Mouse (Mus musculus) macrophage (primary cell): ENCODE results near the gene Fnbp1. TPM values are rescaled to one million over a fixed set of nuclear protein-coding genes. Genes with fewer than 3 reads are reported as not detected.

Experiments
- H3K27ac ChIP-seq: fragments of 350-480 bp; formaldehyde crosslinking; 2 replicates; pipeline ENCODE4 v1.9.0; 2021
- H3K36me3 ChIP-seq: fragments of 350-480 bp; formaldehyde crosslinking; 2 replicates; pipeline ENCODE4 v1.9.0; 2021; ENCODE audit errors: inconsistent target
- H3K4me3 ChIP-seq: fragments of 350-480 bp; formaldehyde crosslinking; 2 replicates; pipeline ENCODE4 v1.9.0; 2021; ENCODE audit errors: inconsistent target
- H3K79me2 ChIP-seq: fragments of 350-480 bp; formaldehyde crosslinking; 2 replicates; pipeline ENCODE4 v1.9.0; 2021; ENCODE audit errors: inconsistent target
- whole genome bisulfite sequencing: methylation state at CpG from one replicate; pipeline ENCODE4 v1.1.7; 2026; ENCODE audit warnings: inconsistent platforms; ENCODE audit not compliant: missing documents; 5-methylcytosine and 5-hydroxymethylcytosine counted together
- polyA plus RNA-seq: library from polyadenylated mRNA; stranded (reverse); fragments of 250-400 nt; gene quantifications from 3 replicates; pipeline ENCODE4 v1.2.4, GENCODE M21; 2018; ENCODE audit warnings: inconsistent platforms

The Fnbp1 gene
- polyA plus RNA-seq, 1 experiment from 2014 or later = 118 TPM

GRCm38 (mm10) chr2:31087663-31088661, 53.8 kb downstream of the Fnbp1 start:
- H3K79me2 ChIP-seq = peaks cover 71% of the 10 kb centered on the region
- H3K36me3 ChIP-seq = peaks cover 9% of the 10 kb centered on the region; the same call in 1 of the 2 replicates
- H3K27ac ChIP-seq = peak overlapping the region; percentile 92
- H3K4me3 ChIP-seq = no peak overlapping the region
- WGBS = 18% methylated on average over 11 of the region's 11 CpGs

GRCm38 (mm10) chr2:31087085-31087484, 54.7 kb downstream of the Fnbp1 start:
- 9% methylated on average over 5 of the region's 5 CpGs for WGBS
- H3K36me3 ChIP-seq = peaks cover 9% of the 10 kb centered on the region; the same call in 1 of the 2 replicates
- H3K27ac ChIP-seq = peak overlapping the region; percentile 92
- H3K4me3 ChIP-seq = no peak overlapping the region
- H3K79me2 ChIP-seq = peaks cover 62% of the 10 kb centered on the region

- peaks cover 9% of the 10 kb centered on the region; the same call in 1 of the 2 replicates for H3K36me3 ChIP-seq
- peak overlapping the region; percentile 92 for H3K27ac ChIP-seq
- H3K79me2 ChIP-seq = peaks cover 57% of the 10 kb centered on the region
- no peak overlapping the region for H3K4me3 ChIP-seq
Measured at GRCm38 (mm10) chr2:31086543-31086942, 55.3 kb downstream of the Fnbp1 start.

GRCm38 (mm10) chr2:31084169-31084850, 57.5 kb downstream of the Fnbp1 start:
- Histone ChIP-seq H3K4me3 (no peak overlapping the region), H3K27ac (peak overlapping the region; percentile 72), H3K79me2 (peaks cover 56% of the 10 kb centered on the region), H3K36me3 (peaks cover 8% of the 10 kb centered on the region)
- 86% methylated on average over 8 of the region's 9 CpGs for WGBS

GRCm38 (mm10) chr2:31083372-31083771, 58.4 kb downstream of the Fnbp1 start:
- H3K27ac ChIP-seq = peak overlapping the region; percentile 72
- peaks cover 8% of the 10 kb centered on the region for H3K36me3 ChIP-seq
- WGBS = 93% methylated on average over 7 of the region's 8 CpGs
- no peak overlapping the region for H3K4me3 ChIP-seq
- peaks cover 65% of the 10 kb centered on the region for H3K79me2 ChIP-seq

GRCm38 (mm10) chr2:31082639-31083038, 59.2 kb downstream of the Fnbp1 start:
- Histone ChIP-seq H3K27ac (peak overlapping the region; percentile 72), H3K36me3 (peaks cover 8% of the 10 kb centered on the region), H3K79me2 (peaks cover 72% of the 10 kb centered on the region), H3K4me3 (no peak overlapping the region)
- WGBS = 18% methylated on average over 17 of the region's 17 CpGs

- Histone ChIP-seq H3K36me3 (peaks cover 8% of the 10 kb centered on the region), H3K27ac (peak overlapping the region; percentile 72), H3K4me3 (no peak overlapping the region), H3K79me2 (peaks cover 66% of the 10 kb centered on the region)
- 33% methylated on average over 4 of the region's 4 CpGs for WGBS
Measured at GRCm38 (mm10) chr2:31081349-31081748, 60.5 kb downstream of the Fnbp1 start.

GRCm38 (mm10) chr2:31079117-31079516, 62.7 kb downstream of the Fnbp1 start:
- peaks cover 8% of the 10 kb centered on the region for H3K36me3 ChIP-seq
- 94% methylated on average over 6 of the region's 6 CpGs for WGBS
- H3K27ac ChIP-seq = no peak overlapping the region
- H3K4me3 ChIP-seq = no peak overlapping the region
- peaks cover 58% of the 10 kb centered on the region for H3K79me2 ChIP-seq

- peaks cover 17% of the 10 kb centered on the region for H3K36me3 ChIP-seq
- peak overlapping the region; percentile 90 for H3K27ac ChIP-seq
- H3K4me3 ChIP-seq = no peak overlapping the region
- peaks cover 64% of the 10 kb centered on the region for H3K79me2 ChIP-seq
- 94% methylated on average over 3 of the region's 5 CpGs for WGBS
Measured at GRCm38 (mm10) chr2:31077574-31077973, 64.2 kb downstream of the Fnbp1 start.

GRCm38 (mm10) chr2:31076351-31077140, 65.3 kb downstream of the Fnbp1 start:
- H3K79me2 ChIP-seq = peaks cover 74% of the 10 kb centered on the region
- 54% methylated on average over 12 of the region's 16 CpGs for WGBS
- no peak overlapping the region for H3K4me3 ChIP-seq
- peaks cover 20% of the 10 kb centered on the region for H3K36me3 ChIP-seq
- H3K27ac ChIP-seq = peak overlapping the region; percentile 90

- peaks cover 25% of the 10 kb centered on the region for H3K36me3 ChIP-seq
- H3K27ac ChIP-seq = peak overlapping the region; percentile 90
- whole genome bisulfite sequencing = 56% methylated on average over 7 of the region's 7 CpGs
- H3K4me3 ChIP-seq = no peak overlapping the region
- H3K79me2 ChIP-seq = peaks cover 76% of the 10 kb centered on the region
Measured at GRCm38 (mm10) chr2:31075836-31076235, 66.0 kb downstream of the Fnbp1 start.

GRCm38 (mm10) chr2:31075168-31075567, 66.6 kb downstream of the Fnbp1 start:
- Histone ChIP-seq H3K4me3 (no peak overlapping the region), H3K27ac (peak overlapping the region; percentile 90), H3K36me3 (peaks cover 19% of the 10 kb centered on the region), H3K79me2 (peaks cover 74% of the 10 kb centered on the region)
- 18% methylated on average over 2 of the region's 2 CpGs for WGBS

- Histone ChIP-seq H3K79me2 (peaks cover 81% of the 10 kb centered on the region), H3K36me3 (peaks cover 19% of the 10 kb centered on the region; the same call in 1 of the 2 replicates), H3K4me3 (no peak overlapping the region), H3K27ac (peak overlapping the region; percentile 90)
- WGBS = 87% methylated on average over 3 of the region's 7 CpGs
Measured at GRCm38 (mm10) chr2:31069506-31069905, 72.3 kb downstream of the Fnbp1 start.

GRCm38 (mm10) chr2:31069114-31069445, 72.7 kb downstream of the Fnbp1 start:
- no peak overlapping the region for H3K4me3 ChIP-seq
- 92% methylated on average over 4 of the region's 4 CpGs for WGBS

More at GRCm38 (mm10) chr2:31069114-31069445, 72.7 kb downstream of the Fnbp1 start:
- Histone ChIP-seq H3K36me3 (peaks cover 19% of the 10 kb centered on the region; the same call in 1 of the 2 replicates), H3K27ac (peak overlapping the region; percentile 90), H3K79me2 (peaks cover 81% of the 10 kb centered on the region)
